Mouse (Mus musculus): ENCODE measurements around the gene Syce2.

GRCm38 (mm10) chr8:84832759-84833742, 38.9 kb upstream of the Syce2 start:
- TF ChIP-seq EP300 (IDR thresholded peaks at IDR 0.05; ENCODE audit: low read depth) (no peak), CTCF (IDR thresholded peaks at IDR 0.05; ENCODE audit: low read depth) (peak; percentile 40)
